Mouse (Mus musculus) liver, embryonic 16.5 days (tissue): ENCODE results near the gene E130309D02Rik. TPM values are rescaled to one million over a fixed set of nuclear protein-coding genes. Genes with fewer than 3 reads are reported as not detected.

ENCODE experiments used
- ATAC-seq: fragments of 200-750 bp; cut with Nextera tagmentation; 2 replicates; pipeline ENCODE4 v1.8.0; 2017; ENCODE audit warnings: low read depth, mild to moderate bottlenecking, moderate number of reproducible peaks, moderate library complexity
- H3K27ac ChIP-seq: fragments of 300-500 bp; sonication (generic); 2 replicates; pipeline ENCODE4 v1.5.1; 2014; ENCODE audit warnings: mild to moderate bottlenecking, low read length
- H3K27me3 ChIP-seq: fragments of 300-500 bp; sonication (generic); 2 replicates; pipeline ENCODE4 v1.6.1; 2014; ENCODE audit warnings: low read depth, low read length, mixed read lengths; ENCODE audit not compliant: control insufficient read depth, insufficient read depth
- H3K36me3 ChIP-seq: fragments of 300-500 bp; sonication (generic); 2 replicates; pipeline ENCODE4 v1.6.1; 2014; ENCODE audit warnings: mild to moderate bottlenecking; ENCODE audit not compliant: control insufficient read depth, insufficient read depth
- H3K4me1 ChIP-seq: fragments of 300-500 bp; sonication (generic); 2 replicates; pipeline ENCODE4 v1.6.1; 2014; ENCODE audit warnings: low read depth, low read length, mixed read lengths; ENCODE audit not compliant: control insufficient read depth
- H3K4me2 ChIP-seq: fragments of 300-500 bp; sonication (generic); 2 replicates; pipeline ENCODE4 v1.6.1; 2014; ENCODE audit warnings: low read depth, low read length, mixed read lengths
- H3K4me3 ChIP-seq: fragments of 300-500 bp; sonication (generic); 2 replicates; pipeline ENCODE4 v1.5.1; 2014; ENCODE audit warnings: low read depth, mild to moderate bottlenecking, low read length
- H3K9ac ChIP-seq: fragments of 300-500 bp; sonication (generic); 2 replicates; pipeline ENCODE4 v1.6.1; 2014; ENCODE audit warnings: low read depth, low read length
- H3K9me3 ChIP-seq: fragments of 300-500 bp; sonication (generic); replicated peaks from 2 replicates; pipeline ENCODE4 v1.6.1; 2016; ENCODE audit warnings: low read length; ENCODE audit not compliant: control insufficient read depth
- WGBS: fragments of 180-500 bp; shearing (Covaris S2); extraction: QIAGEN DNeasy Blood & Tissue Kit; methylation state at CpG from one replicate; pipeline ENCODE4 v1.1.7; 2014; ENCODE audit not compliant: insufficient replicate concordance; 5-methylcytosine and 5-hydroxymethylcytosine counted together
- polyA plus RNA-seq: library from polyadenylated mRNA; unstranded; fragments of >200 nt; fragmentation: Nextera tagmentation; extraction: Ambion mirVana; gene quantifications from 2 replicates; pipeline ENCODE4 v1.2.1, GENCODE M21; 2015

The E130309D02Rik gene
- polyA plus RNA-seq, 1 experiment from 2014 or later = 16.6 TPM

DNA sequence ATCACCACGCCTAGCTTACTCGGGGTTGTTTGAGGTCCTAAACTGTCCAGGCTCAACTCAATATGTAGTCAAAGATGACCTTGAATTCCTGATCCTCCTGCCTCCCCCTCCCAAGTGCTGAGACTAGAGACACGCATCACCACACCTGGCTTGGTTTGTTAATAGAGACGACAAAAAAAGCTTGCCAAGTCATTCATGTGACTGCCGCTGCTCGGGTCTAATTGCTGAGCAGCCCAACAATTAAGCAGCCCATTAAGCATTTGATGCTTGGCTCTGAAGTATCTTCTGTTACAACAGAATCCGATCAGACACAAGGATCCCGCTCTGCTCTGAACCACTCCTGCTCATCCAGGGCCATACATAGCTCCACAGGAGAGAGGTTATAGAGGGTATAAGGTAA, 31.2 kb upstream of the E130309D02Rik start:
- no peak for ATAC-seq
- H3K27me3 ChIP-seq = no peaks in the 10 kb centered on the region
- H3K36me3 ChIP-seq = no peaks in the 10 kb centered on the region
- WGBS = 68% methylated on average over 8 of the region's 8 CpGs
- H3K4me3 ChIP-seq = no peak overlapping the region
- H3K4me1 ChIP-seq = no peaks in the 10 kb centered on the region
- no peak overlapping the region for H3K4me2 ChIP-seq
- no peaks in the 10 kb centered on the region for H3K9me3 ChIP-seq
- H3K9ac ChIP-seq = no peak overlapping the region
- H3K27ac ChIP-seq = no peak overlapping the region

DNA sequence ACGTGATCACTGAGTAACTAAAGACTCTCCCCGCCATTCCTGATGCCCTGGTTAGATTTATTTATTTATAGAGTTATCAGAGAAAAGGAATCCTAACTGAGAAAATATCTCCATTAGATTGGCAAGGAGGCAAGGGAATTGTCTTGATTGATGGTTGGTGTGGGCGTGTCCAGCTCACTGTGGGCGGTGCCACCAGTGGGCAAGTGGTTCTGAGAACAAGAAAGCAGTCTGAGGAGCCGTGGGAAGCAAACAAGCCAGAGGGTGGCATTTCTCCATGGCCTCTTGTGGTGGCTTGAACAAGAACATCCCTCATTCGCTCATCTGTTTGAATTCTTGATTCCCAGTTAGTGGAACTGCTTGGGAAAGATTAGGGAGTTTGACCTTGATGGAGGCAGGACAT, 24.4 kb upstream of the E130309D02Rik start:
- Histone ChIP-seq H3K4me2 (no peak overlapping the region), H3K4me3 (no peak overlapping the region), H3K36me3 (no peaks in the 10 kb centered on the region), H3K27ac (no peak overlapping the region), H3K27me3 (peaks cover 2% of the 10 kb centered on the region; the same call in 1 of the 2 replicates), H3K4me1 (no peaks in the 10 kb centered on the region), H3K9ac (no peak overlapping the region), H3K9me3 (no peaks in the 10 kb centered on the region)
- 34% methylated on average over 6 of the region's 6 CpGs for WGBS
- no peak for ATAC-seq

DNA sequence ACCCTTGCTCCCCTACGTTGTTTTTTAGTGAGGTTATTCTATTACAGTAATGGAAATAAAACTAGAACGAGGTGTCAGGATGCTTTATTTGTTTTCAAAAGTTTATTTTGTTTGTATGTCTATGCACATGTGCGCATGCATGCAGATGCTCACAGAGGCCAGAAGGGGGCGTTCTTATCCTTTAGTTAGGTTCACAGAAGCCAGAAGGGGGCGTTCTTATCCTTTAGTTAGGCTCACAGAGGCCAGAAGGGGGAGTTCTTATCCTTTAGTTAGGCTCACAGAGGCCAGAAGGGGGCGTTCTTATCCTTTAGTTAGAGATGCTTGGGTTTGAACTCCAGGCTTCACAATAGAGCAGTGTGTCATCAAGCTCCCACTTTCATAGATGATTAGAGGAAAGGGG, 21.4 kb upstream of the E130309D02Rik start:
- WGBS = 54% methylated on average over 6 of the region's 6 CpGs
- ATAC-seq = no peak
- Histone ChIP-seq H3K27ac (no peak overlapping the region), H3K4me3 (no peak overlapping the region), H3K36me3 (no peaks in the 10 kb centered on the region), H3K9me3 (no peaks in the 10 kb centered on the region), H3K9ac (no peak overlapping the region), H3K4me2 (no peak overlapping the region), H3K27me3 (peaks cover 2% of the 10 kb centered on the region; the same call in 1 of the 2 replicates), H3K4me1 (no peaks in the 10 kb centered on the region)

GRCm38 (mm10) chr5:143335089-143335460, 19.9 kb upstream of the E130309D02Rik start:
- Histone ChIP-seq H3K9ac (no peak overlapping the region), H3K9me3 (no peaks in the 10 kb centered on the region), H3K36me3 (no peaks in the 10 kb centered on the region), H3K4me2 (no peak overlapping the region), H3K4me1 (no peaks in the 10 kb centered on the region), H3K4me3 (no peak overlapping the region), H3K27me3 (peaks cover 2% of the 10 kb centered on the region; the same call in 1 of the 2 replicates), H3K27ac (no peak overlapping the region)
- no peak for ATAC-seq
- WGBS = 50% methylated on average over 7 of the region's 7 CpGs

- ATAC-seq = no peak
- H3K9me3 ChIP-seq = no peaks in the 10 kb centered on the region
- H3K9ac ChIP-seq = no peak overlapping the region
- peak overlapping the region; percentile 32; the same call in 1 of the 2 replicates for H3K4me2 ChIP-seq
- peaks cover 4% of the 10 kb centered on the region for H3K4me1 ChIP-seq
- WGBS = 46% methylated on average over 14 of the region's 14 CpGs
- no peak overlapping the region for H3K27ac ChIP-seq
- no peaks in the 10 kb centered on the region for H3K36me3 ChIP-seq
- H3K27me3 ChIP-seq = no peaks in the 10 kb centered on the region
- H3K4me3 ChIP-seq = no peak overlapping the region
Observed at GRCm38 (mm10) chr5:143334418-143335088, 19.4 kb upstream of the E130309D02Rik start.

GRCm38 (mm10) chr5:143333872-143334271, 18.7 kb upstream of the E130309D02Rik start:
- Histone ChIP-seq H3K9ac (no peak overlapping the region), H3K9me3 (no peaks in the 10 kb centered on the region), H3K4me2 (peak overlapping the region; percentile 32; the same call in 1 of the 2 replicates), H3K36me3 (no peaks in the 10 kb centered on the region), H3K4me1 (peaks cover 4% of the 10 kb centered on the region), H3K27ac (no peak overlapping the region), H3K27me3 (no peaks in the 10 kb centered on the region), H3K4me3 (no peak overlapping the region)
- no peak for ATAC-seq
- 9% methylated on average over 5 of the region's 5 CpGs for WGBS

GRCm38 (mm10) chr5:143328690-143329495, 13.7 kb upstream of the E130309D02Rik start, which contains the start of gene Zdhhc4:
TSS of gene Zdhhc4 (minus strand) at chr5:143329256.
- peak within 1 kb of the TSS; percentile 79 for H3K9ac ChIP-seq
- peak within 1 kb of the TSS; percentile 88 for H3K4me2 ChIP-seq
- ATAC-seq = peak; percentile 79
- H3K27me3 ChIP-seq = no peaks in the 10 kb centered on the region
- peaks cover 6% of the 10 kb centered on the region; the same call in 1 of the 2 replicates for H3K36me3 ChIP-seq
- no peaks in the 10 kb centered on the region for H3K9me3 ChIP-seq
- peak within 1 kb of the TSS; percentile 57 for H3K27ac ChIP-seq
- under 1% methylated on average over 57 of the region's 57 CpGs for WGBS
- H3K4me1 ChIP-seq = peaks cover 17% of the 10 kb centered on the region
- H3K4me3 ChIP-seq = peak within 1 kb of the TSS; percentile 81

DNA sequence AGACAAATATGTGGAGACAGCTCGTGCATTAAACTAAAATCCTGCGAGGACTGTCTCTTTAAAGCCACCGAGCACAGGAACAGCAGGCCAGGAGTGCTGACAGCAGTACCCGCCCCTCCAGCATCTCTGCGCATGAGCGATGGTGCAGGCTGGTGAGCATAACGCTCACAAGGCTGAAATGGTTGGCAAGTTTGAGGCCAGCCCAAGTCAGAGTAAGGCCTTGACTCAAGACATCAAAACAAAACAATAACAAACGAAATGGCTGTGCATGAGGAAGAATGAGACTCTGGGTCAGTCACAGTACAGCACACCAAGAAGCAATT, 2.1 kb upstream of the E130309D02Rik start:
- no peak for ATAC-seq
- H3K4me3 ChIP-seq = no peak overlapping the region
- H3K9me3 ChIP-seq = no peaks in the 10 kb centered on the region
- H3K27me3 ChIP-seq = no peaks in the 10 kb centered on the region
- 78% methylated on average over 8 of the region's 8 CpGs for WGBS
- H3K4me2 ChIP-seq = no peak overlapping the region
- H3K9ac ChIP-seq = no peak overlapping the region
- peaks cover 14% of the 10 kb centered on the region for H3K36me3 ChIP-seq
- no peak overlapping the region for H3K27ac ChIP-seq
- H3K4me1 ChIP-seq = peaks cover 18% of the 10 kb centered on the region
